Mouse (Mus musculus): ENCODE measurements around the gene Ctbp2. TPM values are rescaled to one million over a fixed set of nuclear protein-coding genes. Genes with fewer than 3 reads are reported as not detected.

Gene Ctbp2
- total and polyA plus RNA-seq, 2 experiments from 2014 or later = 29.1 to 64.8 TPM

- ATAC-seq (ENCODE audit: low FRiP score) = no peak
- no peak for DNase-seq (ENCODE audit: low spot score)
- no peak overlapping the region for H3K9ac ChIP-seq (replicated peaks; ENCODE audit: low read length, poor library complexity, severe bottlenecking)
- TF ChIP-seq CTCF (IDR thresholded peaks at IDR 0.05) = peak; percentile 46
- H3K27ac ChIP-seq (ENCODE audit: low read depth, low read length) = no peak overlapping the region
- no peaks in the 10 kb centered on the region for H3K9me3 ChIP-seq (ENCODE audit: low read length)
- no peak overlapping the region for H3K4me3 ChIP-seq (ENCODE audit: low read depth, low read length)
- no peaks in the 10 kb centered on the region for H3K36me3 ChIP-seq (ENCODE audit: insufficient read depth, low read length)
- WGBS = 77% methylated on average over 5 of the region's 5 CpGs
- no peaks in the 10 kb centered on the region for H3K4me1 ChIP-seq (ENCODE audit: insufficient read depth, low read length)
- H3K27me3 ChIP-seq (ENCODE audit: insufficient read depth, low read length) = no peaks in the 10 kb centered on the region
- no peak overlapping the region for H3K4me2 ChIP-seq (ENCODE audit: low read depth, low read length, poor library complexity, severe bottlenecking)
Measured at GRCm38 (mm10) chr7:133133552-133133951, 9.4 kb upstream of the Ctbp2 start.

GRCm38 (mm10) chr7:133132702-133133101 is 8.5 kb upstream of the Ctbp2 start:
- no peak for TF ChIP-seq CTCF (IDR thresholded peaks at IDR 0.05)
- Histone ChIP-seq H3K9ac (replicated peaks; ENCODE audit: low read length, poor library complexity, severe bottlenecking) (no peak overlapping the region), H3K4me1 (ENCODE audit: insufficient read depth, low read length) (no peaks in the 10 kb centered on the region), H3K27ac (ENCODE audit: low read depth, low read length) (no peak overlapping the region), H3K27me3 (ENCODE audit: insufficient read depth, low read length) (no peaks in the 10 kb centered on the region), H3K4me3 (ENCODE audit: low read depth, low read length) (no peak overlapping the region), H3K36me3 (ENCODE audit: insufficient read depth, low read length) (no peaks in the 10 kb centered on the region), H3K4me2 (ENCODE audit: low read depth, low read length, poor library complexity, severe bottlenecking) (no peak overlapping the region), H3K9me3 (ENCODE audit: low read length) (no peaks in the 10 kb centered on the region)
- 94% methylated on average over 5 of the region's 5 CpGs for WGBS
- DNase-seq (ENCODE audit: low spot score) = no peak
- no peak for ATAC-seq (ENCODE audit: low FRiP score)

GRCm38 (mm10) chr7:133124701-133125485 is 739 bp upstream of the Ctbp2 start:
- no peaks in the 10 kb centered on the region for H3K36me3 ChIP-seq (ENCODE audit: insufficient read depth, low read length)
- DNase-seq (ENCODE audit: low spot score) (no peak), ATAC-seq (ENCODE audit: low FRiP score) (no peak)
- peak overlapping the region; percentile 89 for H3K4me3 ChIP-seq (ENCODE audit: low read depth, low read length)
- 16% methylated on average over 34 of the region's 34 CpGs for WGBS
- no peak for TF ChIP-seq CTCF (IDR thresholded peaks at IDR 0.05)
- H3K4me2 ChIP-seq (ENCODE audit: low read depth, low read length, poor library complexity, severe bottlenecking) = peak overlapping the region; percentile 90
- H3K27me3 ChIP-seq (ENCODE audit: insufficient read depth, low read length) = peaks cover 7% of the 10 kb centered on the region
- peaks cover 7% of the 10 kb centered on the region; the same call in 1 of the 2 replicates for H3K4me1 ChIP-seq (ENCODE audit: insufficient read depth, low read length)
- H3K9me3 ChIP-seq (ENCODE audit: low read length) = no peaks in the 10 kb centered on the region
- no peak overlapping the region for H3K27ac ChIP-seq (ENCODE audit: low read depth, low read length)
- peak overlapping the region; percentile 77; the same call in 1 of the 2 replicates for H3K9ac ChIP-seq (replicated peaks; ENCODE audit: low read length, poor library complexity, severe bottlenecking)

GRCm38 (mm10) chr7:133123244-133123998 is 733 bp downstream of the Ctbp2 start, which contains the start of gene Fgfr2:
Gene Fgfr2 (minus strand): TSS chr7:133123350.
- peak within 1 kb of the TSS; percentile 77 for H3K9ac ChIP-seq (replicated peaks; ENCODE audit: low read length, poor library complexity, severe bottlenecking)
- peak within 1 kb of the TSS; percentile 89 for H3K4me3 ChIP-seq (ENCODE audit: low read depth, low read length)
- peak within 1 kb of the TSS; percentile 86 for H3K27ac ChIP-seq (ENCODE audit: low read depth, low read length)
- peak; percentile 44 for ATAC-seq (ENCODE audit: low FRiP score)
- peak; percentile 82 for DNase-seq (ENCODE audit: low spot score)
- H3K4me2 ChIP-seq (ENCODE audit: low read depth, low read length, poor library complexity, severe bottlenecking) = peak within 1 kb of the TSS; percentile 90
- no peak for TF ChIP-seq CTCF (IDR thresholded peaks at IDR 0.05)
- H3K36me3 ChIP-seq (ENCODE audit: insufficient read depth, low read length) = no peaks in the 10 kb centered on the region
- peaks cover 7% of the 10 kb centered on the region for H3K27me3 ChIP-seq (ENCODE audit: insufficient read depth, low read length)
- H3K9me3 ChIP-seq (ENCODE audit: low read length) = no peaks in the 10 kb centered on the region
- WGBS = under 1% methylated on average over 34 of the region's 53 CpGs
- peaks cover 7% of the 10 kb centered on the region; the same call in 1 of the 2 replicates for H3K4me1 ChIP-seq (ENCODE audit: insufficient read depth, low read length)

- 1% methylated on average over 46 of the region's 102 CpGs for WGBS
- ATAC-seq (ENCODE audit: low FRiP score) = peak; percentile 48
- Histone ChIP-seq H3K4me2 (ENCODE audit: low read depth, low read length, poor library complexity, severe bottlenecking) (peak overlapping the region; percentile 90), H3K27me3 (ENCODE audit: insufficient read depth, low read length) (peaks cover 7% of the 10 kb centered on the region), H3K36me3 (ENCODE audit: insufficient read depth, low read length) (no peaks in the 10 kb centered on the region), H3K9ac (replicated peaks; ENCODE audit: low read length, poor library complexity, severe bottlenecking) (peak overlapping the region; percentile 77), H3K27ac (ENCODE audit: low read depth, low read length) (peak overlapping the region; percentile 86), H3K4me1 (ENCODE audit: insufficient read depth, low read length) (peaks cover 7% of the 10 kb centered on the region; the same call in 1 of the 2 replicates), H3K9me3 (ENCODE audit: low read length) (no peaks in the 10 kb centered on the region), H3K4me3 (ENCODE audit: low read depth, low read length) (peak overlapping the region; percentile 89)
- peak; percentile 54 for DNase-seq (ENCODE audit: low spot score)
- TF ChIP-seq CTCF (IDR thresholded peaks at IDR 0.05) = no peak
Measured at GRCm38 (mm10) chr7:133122379-133123243, 1.5 kb downstream of the Ctbp2 start.

Data from midbrain, postnatal 0 days (tissue).